Mouse (Mus musculus) Patski (cell line): Measurements from ENCODE around the gene Gmeb2. TPM values are rescaled to one million over a fixed set of nuclear protein-coding genes. Genes with fewer than 3 reads are reported as not detected.
A peak's percentile ranks its signal among the peaks of the same experiment; 100 is the strongest.

Source experiments
- ATAC-seq: fragments of 100-300 bp; one replicate; pipeline ENCODE4 v1.8.0; 2021
- CTCF ChIA-PET: fragments of 350-600 bp; sonication (Branson Sonifier 250); formaldehyde crosslinking; loops from one replicate; lab custom pipeline; 2022; ENCODE audit warnings: inconsistent platforms; lab: Charles Lee
- POLR2A ChIA-PET: fragments of 350-600 bp; sonication (Branson Sonifier 250); formaldehyde crosslinking; loops from one replicate; lab custom pipeline; 2022; ENCODE audit warnings: antibody characterized with exemption, inconsistent platforms; lab: Charles Lee
- DNase-seq: peaks from one replicate; pipeline ENCODE4 v3.0.0-alpha.2; 2011; ENCODE audit warnings: low read depth, low spot score
- H3K27me3 ChIP-seq: fragments of 371-371 bp; one replicate; pipeline ENCODE4 v1.5.1; 2021
- CTCF ChIP-seq: fragments of 100-300 bp; IDR thresholded peaks from one replicate; pipeline ENCODE4 v1.5.1; 2021
- in situ Hi-C: fragments of 300-500 bp; cut with MboI; formaldehyde crosslinking; loops from 3 replicates; pipeline ENCODE4 v1.11.1; 2018; ENCODE audit warnings: low pct_unique_long_range_greater_than_20kb, mixed read lengths
- polyA plus RNA-seq: library from polyadenylated mRNA; unstranded; gene quantifications from one replicate; pipeline ENCODE4 v1.2.3, GENCODE M21; 2021

Gmeb2 gene
- polyA plus RNA-seq, 1 experiment from 2014 or later, result 21.3 TPM

DNA sequence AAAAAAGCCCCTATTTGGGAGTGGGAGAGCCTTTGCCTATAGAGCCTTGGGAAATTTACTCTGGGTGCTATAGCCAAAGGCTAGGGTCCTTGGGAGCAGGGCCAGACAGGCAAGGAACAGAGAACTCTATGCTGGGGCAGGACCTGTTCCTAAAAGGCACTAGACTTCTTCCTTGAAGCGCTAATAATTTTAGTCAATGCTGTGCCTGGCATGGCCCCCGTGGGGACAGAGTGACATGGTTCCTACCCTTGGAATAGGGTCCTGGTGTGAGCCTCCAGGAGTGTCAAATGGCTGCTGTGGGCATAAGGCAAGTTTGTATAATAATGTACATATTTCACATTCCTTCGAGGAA lies 45.5 kb downstream of the Gmeb2 start:
- CTCF ChIA-PET, result interaction anchor here (2.4 kb wide), 1 partner anchor 13 kb away, joined by 11 read pairs; no protein-coding TSS in a partner anchor
- peak; percentile 13 for ATAC-seq
- in situ Hi-C loops, result no loop called here
- TF ChIP-seq CTCF, result no peak
- no peaks in the 10 kb centered on the region for H3K27me3 ChIP-seq
- POLR2A ChIA-PET, result interaction anchor here (2.0 kb wide), 1 partner anchor 44 kb away, joined by 11 read pairs; no protein-coding TSS in a partner anchor
- no peak for DNase-seq

DNA sequence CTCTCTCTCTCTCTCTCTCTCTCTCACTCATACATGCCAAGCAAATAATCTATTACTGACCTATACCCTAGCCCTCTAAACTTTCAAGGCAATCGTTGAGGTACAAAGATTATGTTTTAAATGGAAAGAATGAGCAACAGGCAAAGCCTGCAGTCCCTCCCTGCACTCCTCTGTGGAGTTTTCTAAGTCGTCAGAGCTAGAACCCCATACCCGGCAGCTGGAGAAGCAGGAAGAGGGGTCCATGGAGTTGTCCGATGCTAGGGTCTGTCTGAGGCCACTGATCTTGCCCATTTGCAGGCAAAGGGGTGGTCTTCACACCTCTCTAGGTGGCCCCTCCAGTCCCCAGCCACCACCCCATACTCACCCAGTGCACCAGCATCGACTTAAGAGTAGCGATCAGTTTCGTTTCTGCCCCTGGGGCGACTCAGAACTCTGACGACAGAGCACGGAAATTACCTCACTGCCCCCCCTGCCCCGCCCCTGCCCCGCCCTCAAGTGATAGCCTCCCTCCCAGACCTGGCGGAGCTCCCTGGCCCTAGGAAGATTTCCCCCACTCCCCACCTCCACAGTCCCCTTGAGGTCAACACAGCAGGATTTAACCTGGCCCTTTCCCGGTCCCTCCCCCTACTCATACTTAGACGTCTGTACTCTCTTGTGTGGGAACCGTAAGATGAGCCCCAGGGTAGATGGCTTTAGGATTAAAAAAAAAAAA lies 46.1 kb downstream of the Gmeb2 start, which contains the start of gene Helz2:
TSS of gene Helz2 (minus strand) at position 426 of the 712 bp plus-strand sequence.
- no peak for TF ChIP-seq CTCF
- peak; percentile 1 for DNase-seq
- ChIA-PET POLR2A (interaction anchor here (2.0 kb wide), 1 partner anchor 45 kb away, joined by 11 read pairs; no protein-coding TSS in a partner anchor), CTCF (interaction anchor here (2.4 kb wide), 1 partner anchor 13 kb away, joined by 11 read pairs; no protein-coding TSS in a partner anchor)
- peak; percentile 74 for ATAC-seq
- H3K27me3 ChIP-seq, result no peaks in the 10 kb centered on the region
- in situ Hi-C loops, result no loop called here

- TF ChIP-seq CTCF, result no peak
- DNase-seq, result no peak
- CTCF ChIA-PET, result no interaction called here
These were observed 46.9 kb downstream of the Gmeb2 start for GRCm38 (mm10) chr2:181240806-181241440.

DNA sequence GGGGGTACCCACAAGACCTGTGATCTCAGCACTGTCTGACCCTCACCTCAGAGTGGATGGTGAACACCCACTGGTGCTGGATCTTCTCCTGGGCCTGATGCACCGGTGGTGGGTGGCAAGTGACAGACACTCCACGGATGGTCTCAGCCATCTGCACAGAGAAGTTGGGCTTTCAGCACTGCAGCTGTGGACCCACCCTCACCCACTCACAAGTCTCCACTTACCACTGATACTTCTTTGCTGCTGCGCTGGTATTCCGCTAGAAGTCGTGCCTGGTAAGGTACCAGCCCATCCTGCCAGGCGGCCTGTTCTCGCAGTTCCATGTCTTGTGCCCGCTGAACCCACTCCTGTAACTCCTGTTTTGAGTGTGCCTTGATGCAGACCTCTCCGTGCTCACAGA lies 48.6 kb downstream of the Gmeb2 start:
- CTCF ChIA-PET, result no interaction called here
- H3K27me3 ChIP-seq, result no peaks in the 10 kb centered on the region
- ATAC-seq (no peak), DNase-seq (no peak)
- TF ChIP-seq CTCF, result no peak
- POLR2A ChIA-PET, result no interaction called here
- in situ Hi-C loops, result no loop called here

More at GRCm38 (mm10) chr2:181240806-181241440, 46.9 kb downstream of the Gmeb2 start:
- in situ Hi-C loops, result no loop called here
- POLR2A ChIA-PET, result no interaction called here
- no peak for ATAC-seq
- no peaks in the 10 kb centered on the region for H3K27me3 ChIP-seq

- no peak for ATAC-seq
- CTCF ChIA-PET, result no interaction called here
- TF ChIP-seq CTCF, result no peak
- POLR2A ChIA-PET, result no interaction called here
- no peaks in the 10 kb centered on the region for H3K27me3 ChIP-seq
- in situ Hi-C loops, result no loop called here
- DNase-seq, result no peak
These were observed 49.0 kb downstream of the Gmeb2 start for GRCm38 (mm10) chr2:181238861-181239260.

DNA sequence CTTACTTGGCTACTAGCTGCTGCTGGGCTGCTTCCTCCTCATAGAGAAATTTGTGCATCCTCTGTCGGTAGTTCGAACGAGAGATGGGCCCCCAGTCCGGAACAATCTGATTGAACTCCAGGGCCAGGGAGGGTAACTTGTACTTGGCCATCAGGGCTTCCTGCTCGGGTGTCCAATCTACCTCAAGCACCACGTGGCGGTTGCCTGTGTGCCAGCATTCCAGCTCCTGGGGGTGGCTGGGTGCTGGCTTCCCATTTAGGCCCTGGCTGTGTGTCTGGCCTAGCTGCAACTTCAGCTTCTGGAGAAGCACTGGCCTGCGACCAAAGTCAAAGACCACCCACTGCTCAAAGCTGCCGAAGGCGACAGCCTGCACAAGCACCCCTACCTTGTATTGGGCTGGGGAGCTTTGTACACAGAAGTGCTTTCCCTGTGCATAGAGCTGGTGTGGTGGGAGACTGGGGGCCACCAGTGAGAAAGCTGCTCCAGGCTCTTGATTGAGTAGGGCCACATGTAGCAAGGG lies 49.7 kb downstream of the Gmeb2 start:
- ATAC-seq (no peak), DNase-seq (no peak)
- in situ Hi-C loops, result no loop called here
- H3K27me3 ChIP-seq, result no peaks in the 10 kb centered on the region
- ChIA-PET CTCF (no interaction called here), POLR2A (interaction anchor here (0.6 kb wide), 1 partner anchor 10 kb away, joined by 4 read pairs; no protein-coding TSS in a partner anchor)
- no peak for TF ChIP-seq CTCF

DNA sequence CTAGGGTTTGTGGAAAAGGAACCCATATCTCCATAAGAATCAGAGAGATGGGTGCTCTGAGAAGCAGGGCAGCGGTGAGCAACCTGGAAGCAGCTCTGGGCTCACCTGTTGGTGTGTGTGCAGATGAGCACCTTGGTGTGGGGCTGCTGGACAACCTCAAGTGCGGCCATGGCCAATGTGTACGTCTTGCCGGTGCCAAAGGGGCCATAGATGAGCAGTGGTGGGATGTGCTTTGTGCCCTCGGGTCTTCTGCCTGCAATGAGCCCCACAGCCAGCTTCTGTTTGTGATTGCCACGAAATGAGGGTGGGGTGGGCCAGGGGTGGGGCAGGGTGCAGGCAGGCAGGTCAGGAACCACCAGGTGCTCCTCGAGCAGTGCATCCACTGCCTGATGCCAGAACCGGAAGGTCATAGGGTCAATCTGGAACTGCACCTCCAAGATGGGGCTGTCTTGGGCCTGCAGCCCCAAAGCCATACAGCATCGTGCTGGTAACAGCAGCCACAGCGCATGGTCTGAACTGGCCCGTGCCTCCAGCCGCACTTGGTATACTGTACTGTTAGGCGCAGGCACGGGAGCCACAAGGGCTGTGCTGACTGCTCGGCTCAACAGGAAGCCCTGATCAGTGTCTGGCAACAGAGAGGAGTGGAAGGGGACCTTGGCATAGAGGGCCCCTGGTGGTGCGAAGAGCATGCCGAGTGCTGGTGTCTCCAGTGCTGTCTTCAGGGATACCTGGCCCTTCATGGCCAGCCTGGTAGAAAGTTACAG lies 50.4 kb downstream of the Gmeb2 start:
- CTCF ChIA-PET, result no interaction called here
- H3K27me3 ChIP-seq, result no peaks in the 10 kb centered on the region
- in situ Hi-C loops, result no loop called here
- TF ChIP-seq CTCF, result no peak
- ATAC-seq (no peak), DNase-seq (no peak)
- POLR2A ChIA-PET, result no interaction called here

DNA sequence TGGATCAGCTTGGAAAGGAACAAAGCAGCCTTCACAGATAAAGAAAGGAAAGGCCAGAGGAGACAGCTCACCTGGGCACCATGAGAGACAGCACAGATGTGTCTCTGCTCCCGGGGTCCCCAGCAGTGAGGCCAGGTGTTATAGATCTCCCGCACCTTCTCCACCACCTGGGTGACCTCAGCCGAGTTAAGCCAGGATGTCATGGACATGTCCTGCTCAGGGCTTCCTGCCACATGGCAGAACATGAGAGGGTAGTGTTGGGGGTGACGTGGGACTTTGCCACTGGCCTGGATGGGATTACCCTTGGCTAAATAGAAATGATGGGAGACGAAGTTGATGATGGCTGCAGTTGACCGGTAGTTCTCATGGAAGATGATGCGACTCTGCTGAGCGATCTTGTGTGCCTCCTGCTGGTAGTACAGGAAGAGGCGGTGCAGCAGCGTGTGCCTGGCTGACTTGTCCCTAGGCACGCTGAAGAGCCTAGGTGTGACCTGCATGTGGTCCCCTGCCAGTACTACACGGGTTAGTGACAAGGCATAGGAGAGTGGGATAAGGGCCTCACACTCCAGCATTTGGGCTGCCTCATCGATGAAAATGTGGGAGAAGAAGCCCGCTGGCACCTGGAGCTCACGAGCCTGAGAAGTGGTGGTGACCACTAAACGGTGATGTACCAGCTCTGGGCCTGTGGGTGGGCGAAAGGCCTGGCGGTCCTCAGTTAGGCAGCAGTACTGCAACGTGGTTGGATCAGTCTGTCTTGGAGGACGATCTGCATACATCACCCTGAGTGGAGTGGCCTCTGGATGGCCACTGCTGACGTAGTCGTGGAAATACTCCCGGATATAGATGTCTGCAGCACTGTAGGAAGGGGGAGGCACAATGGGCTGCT lies 51.9 kb downstream of the Gmeb2 start:
- no peaks in the 10 kb centered on the region for H3K27me3 ChIP-seq
- CTCF ChIA-PET, result no interaction called here
- ATAC-seq (no peak), DNase-seq (no peak)
- POLR2A ChIA-PET, result no interaction called here
- in situ Hi-C loops, result no loop called here
- no peak for TF ChIP-seq CTCF

DNA sequence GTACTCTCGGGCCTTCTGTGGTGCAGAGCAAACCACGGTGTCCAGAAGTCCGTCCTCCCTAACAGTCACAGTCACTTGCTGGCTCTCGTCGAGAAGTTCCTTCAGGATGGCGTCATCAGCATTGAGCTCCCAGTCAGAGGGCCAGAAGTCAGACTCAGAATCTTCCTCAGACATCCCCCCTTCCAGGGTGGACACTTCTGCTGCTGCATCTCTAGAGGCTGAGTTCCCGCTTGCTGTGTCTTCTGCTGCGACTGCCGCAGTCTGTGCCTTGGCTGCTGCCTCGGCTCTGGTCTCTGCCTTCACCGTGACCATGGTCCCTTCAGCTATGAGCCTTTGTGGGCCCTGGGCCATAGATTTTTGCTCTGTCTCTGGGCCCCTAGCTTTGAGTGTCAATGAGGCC lies 53.2 kb downstream of the Gmeb2 start:
- in situ Hi-C loops, result no loop called here
- POLR2A ChIA-PET, result no interaction called here
- no peak for TF ChIP-seq CTCF
- ATAC-seq (no peak), DNase-seq (no peak)
- CTCF ChIA-PET, result no interaction called here
- no peaks in the 10 kb centered on the region for H3K27me3 ChIP-seq
